Mouse (Mus musculus): Measurements from ENCODE around the gene Nat9. TPM values are rescaled to one million over a fixed set of nuclear protein-coding genes. Genes with fewer than 3 reads are reported as not detected.

Gene Nat9
- polyA plus RNA-seq, 1 experiment from 2014 or later: 15.5 TPM

DNA sequence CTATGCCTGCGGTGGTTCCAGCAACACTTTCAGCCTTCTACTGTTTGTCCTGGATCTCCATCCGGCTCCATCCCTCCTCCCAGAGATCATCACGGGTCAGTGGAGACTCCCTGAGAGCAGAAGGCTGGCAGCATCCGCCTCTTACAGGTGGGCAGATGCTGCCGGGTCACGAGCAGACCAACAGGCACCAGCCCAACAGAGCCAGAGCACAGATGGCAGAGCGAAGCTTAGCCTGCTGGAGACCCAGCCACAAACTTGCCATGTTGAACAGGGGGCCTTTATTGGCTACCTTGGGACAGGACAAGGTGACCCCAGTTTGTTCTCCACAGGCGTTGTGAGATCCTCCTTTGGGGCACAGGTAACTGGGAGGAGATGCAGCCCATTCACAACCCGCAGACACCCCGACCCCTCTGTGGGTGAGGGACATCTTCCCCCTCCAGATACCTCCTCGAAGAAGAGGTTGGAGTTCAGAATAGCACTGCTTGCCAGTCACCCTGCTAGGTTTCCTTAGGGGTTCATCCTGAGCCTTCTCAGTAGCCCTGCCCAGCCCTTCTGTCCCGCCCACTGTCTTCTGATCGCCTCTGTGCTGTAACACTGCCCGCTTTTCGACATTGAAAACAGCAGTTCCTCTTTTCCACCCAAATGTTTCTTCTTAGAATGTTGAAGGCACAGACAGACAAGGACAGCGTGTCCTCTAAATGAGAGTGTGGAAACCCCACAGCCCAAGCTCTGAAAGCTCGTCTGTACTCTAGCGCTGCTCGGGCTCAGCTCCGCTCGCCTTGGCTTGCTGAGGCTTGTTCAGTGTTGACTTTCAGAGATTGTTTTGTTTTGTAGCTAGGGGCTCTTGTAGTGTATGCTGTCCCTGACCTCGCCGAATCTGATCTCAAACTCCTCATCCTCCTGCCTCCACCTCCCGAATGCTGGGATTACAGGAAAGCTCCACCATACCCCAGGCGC lies 21.4 kb upstream of the Nat9 start:
- H3K9ac ChIP-seq (replicated peaks; ENCODE audit: low read length): no peak overlapping the region
- WGBS: 75% methylated on average over 25 of the region's 25 CpGs
- ATAC-seq (replicated peaks; ENCODE audit: insufficient number of reproducible peaks, low FRiP score, low TSS enrichment, low read depth) (no peak), DNase-seq (ENCODE audit: low spot score) (no peak)
- H3K27me3 ChIP-seq (ENCODE audit: control insufficient read depth, insufficient read depth, low read length): no peaks in the 10 kb centered on the region
- H3K36me3 ChIP-seq (replicated peaks; ENCODE audit: control insufficient read depth, insufficient read depth, low read depth, low read length): no peaks in the 10 kb centered on the region; the same call in 1 of the 2 replicates
- no peak overlapping the region for H3K4me2 ChIP-seq (ENCODE audit: low read depth, low read length)
- H3K27ac ChIP-seq (replicated peaks; ENCODE audit: low read depth, low read length): no peak overlapping the region
- H3K4me3 ChIP-seq (ENCODE audit: low read depth, low read length): no peak overlapping the region
- H3K4me1 ChIP-seq (ENCODE audit: control insufficient read depth, insufficient read depth, low read length): no peaks in the 10 kb centered on the region
- no peaks in the 10 kb centered on the region for H3K9me3 ChIP-seq (replicated peaks; ENCODE audit: control insufficient read depth, low read length)

DNA sequence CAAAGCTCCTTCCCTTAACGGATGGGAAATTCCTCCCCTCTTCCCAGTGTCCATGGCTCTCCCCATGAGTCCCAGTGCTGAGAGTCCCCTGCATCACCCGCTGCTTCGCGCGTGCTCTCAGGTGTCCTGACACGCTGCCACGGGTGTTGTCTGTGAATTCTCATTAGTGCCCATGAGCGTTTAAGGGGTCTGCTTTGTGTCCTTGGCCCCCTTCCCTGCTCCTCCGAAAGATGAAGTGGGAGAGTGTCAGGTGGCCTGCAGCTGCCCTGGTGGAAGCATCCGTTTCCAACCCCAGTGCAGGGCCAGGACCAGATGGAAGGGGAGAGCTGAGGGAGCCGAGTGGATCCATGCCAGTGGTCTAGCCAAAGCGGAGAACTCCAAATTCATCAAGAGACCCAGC lies 20.5 kb upstream of the Nat9 start:
- DNase-seq (ENCODE audit: low spot score): no peak
- Histone ChIP-seq H3K4me3 (ENCODE audit: low read depth, low read length) (no peak overlapping the region), H3K9me3 (replicated peaks; ENCODE audit: control insufficient read depth, low read length) (no peaks in the 10 kb centered on the region), H3K4me2 (ENCODE audit: low read depth, low read length) (no peak overlapping the region), H3K4me1 (ENCODE audit: control insufficient read depth, insufficient read depth, low read length) (no peaks in the 10 kb centered on the region), H3K36me3 (replicated peaks; ENCODE audit: control insufficient read depth, insufficient read depth, low read depth, low read length) (no peaks in the 10 kb centered on the region; the same call in 1 of the 2 replicates), H3K27ac (replicated peaks; ENCODE audit: low read depth, low read length) (no peak overlapping the region), H3K27me3 (ENCODE audit: control insufficient read depth, insufficient read depth, low read length) (no peaks in the 10 kb centered on the region), H3K9ac (replicated peaks; ENCODE audit: low read length) (no peak overlapping the region)
- WGBS: 84% methylated on average over 12 of the region's 12 CpGs
- ATAC-seq (replicated peaks; ENCODE audit: insufficient number of reproducible peaks, low FRiP score, low TSS enrichment, low read depth): no peak

DNA sequence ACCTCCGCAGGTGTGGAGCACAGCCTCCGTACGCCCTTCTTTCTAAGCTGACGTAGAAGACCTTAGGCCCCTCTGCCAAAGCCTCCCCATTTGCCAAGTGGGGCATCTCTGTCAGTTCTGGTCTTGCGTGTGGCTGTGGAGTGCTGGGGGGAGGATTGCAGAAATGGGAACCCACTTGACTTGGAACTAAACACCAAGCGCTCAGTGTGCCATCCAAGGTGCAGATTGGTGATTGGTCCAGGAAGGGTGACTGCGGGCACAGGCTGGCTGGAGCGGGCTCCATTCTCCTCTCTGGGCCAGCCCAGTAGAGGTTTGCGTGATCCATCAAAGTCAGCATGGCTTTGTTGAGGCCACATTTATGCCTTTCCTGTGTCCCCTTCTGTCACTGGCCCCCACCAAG lies 15.1 kb upstream of the Nat9 start:
- WGBS: 94% methylated on average over 9 of the region's 9 CpGs
- no peaks in the 10 kb centered on the region for H3K27me3 ChIP-seq (ENCODE audit: control insufficient read depth, insufficient read depth, low read length)
- H3K4me1 ChIP-seq (ENCODE audit: control insufficient read depth, insufficient read depth, low read length): no peaks in the 10 kb centered on the region
- no peak for DNase-seq (ENCODE audit: low spot score)
- no peak overlapping the region for H3K4me3 ChIP-seq (ENCODE audit: low read depth, low read length)
- no peak for ATAC-seq (replicated peaks; ENCODE audit: insufficient number of reproducible peaks, low FRiP score, low TSS enrichment, low read depth)
- no peaks in the 10 kb centered on the region for H3K9me3 ChIP-seq (replicated peaks; ENCODE audit: control insufficient read depth, low read length)
- no peaks in the 10 kb centered on the region; the same call in 1 of the 2 replicates for H3K36me3 ChIP-seq (replicated peaks; ENCODE audit: control insufficient read depth, insufficient read depth, low read depth, low read length)
- H3K9ac ChIP-seq (replicated peaks; ENCODE audit: low read length): no peak overlapping the region
- no peak overlapping the region for H3K27ac ChIP-seq (replicated peaks; ENCODE audit: low read depth, low read length)
- H3K4me2 ChIP-seq (ENCODE audit: low read depth, low read length): no peak overlapping the region

- DNase-seq (ENCODE audit: low spot score): peak; percentile 85
- Histone ChIP-seq H3K27ac (replicated peaks; ENCODE audit: low read depth, low read length) (no peak overlapping the region), H3K4me2 (ENCODE audit: low read depth, low read length) (no peak overlapping the region), H3K9ac (replicated peaks; ENCODE audit: low read length) (no peak overlapping the region), H3K4me3 (ENCODE audit: low read depth, low read length) (no peak overlapping the region), H3K9me3 (replicated peaks; ENCODE audit: control insufficient read depth, low read length) (no peaks in the 10 kb centered on the region), H3K27me3 (ENCODE audit: control insufficient read depth, insufficient read depth, low read length) (no peaks in the 10 kb centered on the region), H3K36me3 (replicated peaks; ENCODE audit: control insufficient read depth, insufficient read depth, low read depth, low read length) (no peaks in the 10 kb centered on the region; the same call in 1 of the 2 replicates), H3K4me1 (ENCODE audit: control insufficient read depth, insufficient read depth, low read length) (no peaks in the 10 kb centered on the region)
- peak; percentile 78; the same call in 1 of the 2 replicates for ATAC-seq (replicated peaks; ENCODE audit: insufficient number of reproducible peaks, low FRiP score, low TSS enrichment, low read depth)
- WGBS: 16% methylated on average over 12 of the region's 12 CpGs
These were observed 14.7 kb upstream of the Nat9 start for GRCm38 (mm10) chr11:115202316-115202715.

DNA sequence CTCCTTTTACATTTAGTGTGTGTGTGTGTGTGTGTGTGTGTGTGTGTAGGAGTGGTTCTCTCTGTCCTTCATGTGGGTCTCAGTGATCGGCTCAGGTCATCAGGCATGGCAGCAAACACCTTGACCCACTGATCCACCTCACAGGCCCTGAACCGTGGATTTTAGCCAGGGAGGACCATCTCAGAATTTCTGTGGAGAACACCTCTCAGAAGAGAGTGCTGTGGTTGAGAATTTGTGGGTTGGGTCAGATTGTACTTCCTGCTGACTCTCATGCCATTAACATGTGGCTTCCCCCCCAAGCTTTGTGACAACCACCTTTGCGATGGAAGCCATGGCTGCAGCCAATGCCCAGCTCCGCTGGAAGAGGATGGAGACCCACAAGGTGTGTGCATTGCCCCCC lies 12.9 kb upstream of the Nat9 start:
- 86% methylated on average over 4 of the region's 4 CpGs for WGBS
- Histone ChIP-seq H3K36me3 (replicated peaks; ENCODE audit: control insufficient read depth, insufficient read depth, low read depth, low read length) (no peaks in the 10 kb centered on the region), H3K4me1 (ENCODE audit: control insufficient read depth, insufficient read depth, low read length) (no peaks in the 10 kb centered on the region), H3K4me2 (ENCODE audit: low read depth, low read length) (no peak overlapping the region), H3K27ac (replicated peaks; ENCODE audit: low read depth, low read length) (no peak overlapping the region), H3K27me3 (ENCODE audit: control insufficient read depth, insufficient read depth, low read length) (no peaks in the 10 kb centered on the region), H3K9ac (replicated peaks; ENCODE audit: low read length) (no peak overlapping the region), H3K9me3 (replicated peaks; ENCODE audit: control insufficient read depth, low read length) (no peaks in the 10 kb centered on the region), H3K4me3 (ENCODE audit: low read depth, low read length) (no peak overlapping the region)
- no peak for DNase-seq (ENCODE audit: low spot score)
- no peak for ATAC-seq (replicated peaks; ENCODE audit: insufficient number of reproducible peaks, low FRiP score, low TSS enrichment, low read depth)

DNA sequence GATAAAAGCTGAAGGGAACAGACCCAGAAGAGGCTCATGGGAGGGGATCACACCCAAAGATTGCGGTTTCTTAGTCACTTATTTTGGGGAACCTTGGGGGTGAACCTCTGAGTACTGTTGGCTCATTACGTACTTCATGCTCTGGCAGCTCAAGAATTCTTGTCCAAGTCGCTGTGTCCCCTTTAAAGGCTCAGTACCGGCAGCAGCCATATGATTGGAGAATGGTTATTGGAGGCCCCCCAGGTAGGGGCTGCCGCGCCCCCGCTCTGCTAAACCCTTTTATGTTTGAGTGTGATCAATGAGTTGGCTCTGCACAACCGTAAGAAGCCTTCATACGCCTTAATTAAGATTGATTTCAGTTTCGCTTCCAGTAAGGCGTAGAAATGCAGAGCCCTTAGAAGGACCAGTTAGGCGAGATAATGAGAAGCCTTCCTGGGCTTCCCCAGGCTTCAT lies 11.3 kb upstream of the Nat9 start:
- no peak for ATAC-seq (replicated peaks; ENCODE audit: insufficient number of reproducible peaks, low FRiP score, low TSS enrichment, low read depth)
- H3K4me2 ChIP-seq (ENCODE audit: low read depth, low read length): no peak overlapping the region
- no peaks in the 10 kb centered on the region for H3K36me3 ChIP-seq (replicated peaks; ENCODE audit: control insufficient read depth, insufficient read depth, low read depth, low read length)
- 76% methylated on average over 12 of the region's 12 CpGs for WGBS
- no peak overlapping the region for H3K27ac ChIP-seq (replicated peaks; ENCODE audit: low read depth, low read length)
- H3K9ac ChIP-seq (replicated peaks; ENCODE audit: low read length): no peak overlapping the region
- DNase-seq (ENCODE audit: low spot score): no peak
- no peak overlapping the region for H3K4me3 ChIP-seq (ENCODE audit: low read depth, low read length)
- H3K27me3 ChIP-seq (ENCODE audit: control insufficient read depth, insufficient read depth, low read length): no peaks in the 10 kb centered on the region
- no peaks in the 10 kb centered on the region for H3K4me1 ChIP-seq (ENCODE audit: control insufficient read depth, insufficient read depth, low read length)
- H3K9me3 ChIP-seq (replicated peaks; ENCODE audit: control insufficient read depth, low read length): no peaks in the 10 kb centered on the region

- Histone ChIP-seq H3K4me1 (ENCODE audit: control insufficient read depth, insufficient read depth, low read length) (no peaks in the 10 kb centered on the region), H3K4me2 (ENCODE audit: low read depth, low read length) (no peak overlapping the region), H3K4me3 (ENCODE audit: low read depth, low read length) (no peak overlapping the region), H3K36me3 (replicated peaks; ENCODE audit: control insufficient read depth, insufficient read depth, low read depth, low read length) (no peaks in the 10 kb centered on the region), H3K9me3 (replicated peaks; ENCODE audit: control insufficient read depth, low read length) (no peaks in the 10 kb centered on the region), H3K9ac (replicated peaks; ENCODE audit: low read length) (no peak overlapping the region), H3K27me3 (ENCODE audit: control insufficient read depth, insufficient read depth, low read length) (no peaks in the 10 kb centered on the region), H3K27ac (replicated peaks; ENCODE audit: low read depth, low read length) (no peak overlapping the region)
- WGBS: 81% methylated on average over 8 of the region's 8 CpGs
- no peak for ATAC-seq (replicated peaks; ENCODE audit: insufficient number of reproducible peaks, low FRiP score, low TSS enrichment, low read depth)
- DNase-seq (ENCODE audit: low spot score): no peak
These were observed 9.9 kb upstream of the Nat9 start for GRCm38 (mm10) chr11:115197558-115197957.

DNA sequence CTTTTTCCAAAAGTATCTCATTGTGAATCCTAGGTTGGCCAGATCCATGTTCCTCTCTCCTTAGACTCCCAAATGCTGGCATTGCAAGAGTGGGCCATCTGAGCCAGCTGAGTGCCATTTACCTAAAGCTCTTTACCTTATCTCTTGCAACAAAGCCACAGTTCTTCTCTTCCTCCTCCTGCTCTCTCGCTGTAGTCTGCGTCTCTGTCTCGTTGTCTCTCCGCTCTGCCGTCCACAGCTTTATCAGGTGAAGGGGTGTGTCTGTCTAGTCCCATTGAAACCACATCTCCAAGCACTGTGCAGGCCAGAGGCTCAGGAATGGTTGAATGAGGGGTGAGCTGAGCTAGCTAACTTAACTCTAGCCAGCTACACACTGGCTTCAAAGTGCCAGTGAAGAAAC lies 8.3 kb upstream of the Nat9 start:
- Histone ChIP-seq H3K9me3 (replicated peaks; ENCODE audit: control insufficient read depth, low read length) (no peaks in the 10 kb centered on the region), H3K9ac (replicated peaks; ENCODE audit: low read length) (no peak overlapping the region), H3K27ac (replicated peaks; ENCODE audit: low read depth, low read length) (no peak overlapping the region), H3K4me1 (ENCODE audit: control insufficient read depth, insufficient read depth, low read length) (no peaks in the 10 kb centered on the region), H3K4me3 (ENCODE audit: low read depth, low read length) (no peak overlapping the region), H3K36me3 (replicated peaks; ENCODE audit: control insufficient read depth, insufficient read depth, low read depth, low read length) (no peaks in the 10 kb centered on the region), H3K27me3 (ENCODE audit: control insufficient read depth, insufficient read depth, low read length) (no peaks in the 10 kb centered on the region), H3K4me2 (ENCODE audit: low read depth, low read length) (no peak overlapping the region)
- DNase-seq (ENCODE audit: low spot score) (no peak), ATAC-seq (replicated peaks; ENCODE audit: insufficient number of reproducible peaks, low FRiP score, low TSS enrichment, low read depth) (no peak)
- WGBS: 87% methylated on average over 5 of the region's 5 CpGs
